Comparison of ENCODE assay signal across 10 mouse cellular contexts in genomic region chr17:35218516-35219193, GRCm38 (mm10). TPM values are rescaled to one million over a fixed set of nuclear protein-coding genes. Genes with fewer than 3 reads are reported as not detected.
DNase-seq lines count a peak whose midpoint lies in the region; ATAC-seq and TF ChIP-seq lines count a peak whose summit lies in the region.
"Had no signal": no experiment of that assay in that cellular context is flagged by ENCODE, and none has a peak within 500 bp of the region (broad histone marks: within the 10 kb centered on the region; RNA-seq: fewer than 3 reads in every experiment).

No protein-coding gene starts in this region.

- H3K27me3 ChIP-seq in midbrain, postnatal 0 days (ENCODE audit: insufficient read depth, low read length): no peaks in the 10 kb centered on the region

- peaks cover 29% of the 10 kb centered on the region; the same call in 1 of the 2 replicates for H3K79me2 ChIP-seq in macrophage (ENCODE audit: inconsistent target)

- H3K27ac ChIP-seq in macrophage: peak overlapping the region; percentile 94
- H3K27ac ChIP-seq in midbrain, postnatal 0 days (ENCODE audit: low read depth, low read length): no peak overlapping the region; the same call in 1 of the 2 replicates

- H3K4me2 ChIP-seq in midbrain, postnatal 0 days (ENCODE audit: low read depth, low read length, poor library complexity, severe bottlenecking): no peak overlapping the region; the same call in 1 of the 2 replicates

- ATAC-seq in common myeloid progenitor, adult 5-6 weeks (replicated peaks; ENCODE audit: low read depth, poor library complexity, severe bottlenecking): peak; percentile 61
- ATAC-seq in midbrain, postnatal 0 days (ENCODE audit: low FRiP score): no peak

- 4% methylated on average over 18 of the region's 18 CpGs for WGBS in macrophage (ENCODE audit: missing documents)
- 86% methylated on average over 18 of the region's 18 CpGs for WGBS in midbrain, postnatal 0 days

- H3K9ac ChIP-seq in midbrain, postnatal 0 days (replicated peaks; ENCODE audit: low read length, poor library complexity, severe bottlenecking): no peak overlapping the region

- peak overlapping the region; percentile 14 for H3K4me3 ChIP-seq in macrophage (ENCODE audit: inconsistent target)
- no peak overlapping the region for H3K4me3 ChIP-seq in midbrain, postnatal 0 days (ENCODE audit: low read depth, low read length)

- no peaks in the 10 kb centered on the region for H3K4me1 ChIP-seq in midbrain, postnatal 0 days (ENCODE audit: insufficient read depth, low read length)

- no peaks in the 10 kb centered on the region for H3K9me3 ChIP-seq in midbrain, postnatal 0 days (ENCODE audit: low read length)

- DNase-seq in adrenal gland, adult (ENCODE audit: inconsistent age in 2 of 2, low spot score in 1 of 2): peak; percentile 43 to 72
- no peak for DNase-seq in adrenal gland, adult 18-20 months (ENCODE audit: low spot score in 2 of 2)
- peak; percentile 69 for DNase-seq in kidney, adult 9 months
- DNase-seq in frontal cortex, postnatal 14 days (ENCODE audit: low spot score in 2 of 2): no peak
- no peak for DNase-seq in testis, postnatal 14 days (ENCODE audit: low spot score)
- no peak for DNase-seq in midbrain, postnatal 0 days (ENCODE audit: low spot score)
- DNase-seq: cerebellum, postnatal 10 days had no signal

- no peaks in the 10 kb centered on the region for H3K36me3 ChIP-seq in macrophage (ENCODE audit: inconsistent target)
- peaks cover 21% of the 10 kb centered on the region for H3K36me3 ChIP-seq in midbrain, postnatal 0 days (ENCODE audit: insufficient read depth, low read length)

- no peak for TF ChIP-seq CTCF in midbrain, postnatal 0 days (IDR thresholded peaks at IDR 0.05)

RNA-seq across cellular contexts. Expression of gene Gm16181, which starts 2.0 kb away (rescaled TPM):
- not detected for total RNA-seq in adrenal gland, adult 18-20 months (2021)
- total RNA-seq in common myeloid progenitor, adult 5-6 weeks (2017): not detected in 2 replicates
- 10 to 100 TPM in 3 of 26 experiments, 1 to 10 TPM in 12, not detected in 11; 2.4 to 18.5 (median 7.6) TPM for total RNA-seq in macrophage (2018; cell fraction: chromatin; rRNA removed)
- 1 to 10 TPM in 11 of 26 experiments, under 1 TPM in 7, not detected in 8; 0.51 to 4.6 (median 1.3) TPM for total RNA-seq in macrophage (2018; cell fraction: cytosol; rRNA removed)
- total RNA-seq in macrophage (2018; cell fraction: nucleus; rRNA removed): 10 to 100 TPM in 7 of 26 experiments, 1 to 10 TPM in 14, not detected in 5; 1.2 to 30.6 (median 7.2) TPM
- not detected in 3 replicates for polyA plus RNA-seq in macrophage (2018)
- total RNA-seq in midbrain, postnatal 0 days (2014; rRNA removed): not detected in 2 replicates
- 0.33 TPM in 1 of 2 replicates, not detected in the other for polyA plus RNA-seq in midbrain, postnatal 0 days (2015; fragmentation: Nextera tagmentation; extraction: Ambion mirVana)
- polyA plus RNA-seq: limb, embryonic 14.5 days had no signal

RNA-seq across cellular contexts. Expression of gene Lta, which starts 13.5 kb away (rescaled TPM):
- not detected for total RNA-seq in adrenal gland, adult 18-20 months (2021)
- not detected in 2 replicates for total RNA-seq in common myeloid progenitor, adult 5-6 weeks (2017)
- total RNA-seq in macrophage (2018; cell fraction: chromatin; rRNA removed): 1 to 10 TPM in 3 of 26 experiments, under 1 TPM in 4, not detected in 19; 0.69 to 1.6 (median 0.75) TPM
- under 1 TPM in 14 of 26 experiments, not detected in 12; 0.10 to 0.65 (median 0.20) TPM for total RNA-seq in macrophage (2018; cell fraction: cytosol; rRNA removed)
- total RNA-seq in macrophage (2018; cell fraction: nucleus; rRNA removed): 1 to 10 TPM in 7 of 26 experiments, under 1 TPM in 12, not detected in 7; 0.39 to 2.6 (median 0.79) TPM
- polyA plus RNA-seq in macrophage (2018): not detected in 3 replicates
- total RNA-seq in midbrain, postnatal 0 days (2014; rRNA removed): 0.49 and 1.2 TPM in 2 replicates
- 0.98 and 1.2 TPM in 2 replicates for polyA plus RNA-seq in midbrain, postnatal 0 days (2015; fragmentation: Nextera tagmentation; extraction: Ambion mirVana)

RNA-seq across cellular contexts. Expression of gene Atp6v1g2, which starts 14.8 kb away (rescaled TPM):
- 1 to 10 TPM; 4.7 to 5.3 TPM for total RNA-seq in adrenal gland, adult 18-20 months (2021)
- 1.6 and 1.8 TPM in 2 replicates for total RNA-seq in common myeloid progenitor, adult 5-6 weeks (2017)
- total RNA-seq in macrophage (2018; cell fraction: chromatin; rRNA removed): 10 to 100 TPM in 18 of 26 experiments, 1 to 10 TPM in 8; 4.2 to 28.2 (median 14.3) TPM
- total RNA-seq in macrophage (2018; cell fraction: cytosol; rRNA removed): 1 to 10 TPM; 2.2 to 6.6 (median 3.8) TPM
- total RNA-seq in macrophage (2018; cell fraction: nucleus; rRNA removed): 10 to 100 TPM in 10 of 26 experiments, 1 to 10 TPM in 16; 4.8 to 33.5 (median 8.2) TPM
- 5.0 to 12.5 TPM (median 6.9 TPM) in 3 replicates for polyA plus RNA-seq in macrophage (2018)
- 109 and 117 TPM in 2 replicates for total RNA-seq in midbrain, postnatal 0 days (2014; rRNA removed)
- polyA plus RNA-seq in midbrain, postnatal 0 days (2015; fragmentation: Nextera tagmentation; extraction: Ambion mirVana): 210 and 232 TPM in 2 replicates

RNA-seq across cellular contexts. Expression of gene Tnf, which starts 16.8 kb away (rescaled TPM):
- under 1 TPM; 0.36 to 0.83 TPM for total RNA-seq in adrenal gland, adult 18-20 months (2021)
- 9.4 and 11.3 TPM in 2 replicates for total RNA-seq in common myeloid progenitor, adult 5-6 weeks (2017)
- total RNA-seq in macrophage (2018; cell fraction: chromatin; rRNA removed): 1,000 to 10,000 TPM in 15 of 26 experiments, 100 to 1,000 TPM in 9, 10 to 100 TPM in 2; 27.3 to 2,224 (median 1,287) TPM
- total RNA-seq in macrophage (2018; cell fraction: cytosol; rRNA removed): 1,000 to 10,000 TPM in 16 of 26 experiments, 100 to 1,000 TPM in 8, 10 to 100 TPM in 2; 22.6 to 7,596 (median 1,327) TPM
- total RNA-seq in macrophage (2018; cell fraction: nucleus; rRNA removed): 1,000 to 10,000 TPM in 20 of 26 experiments, 100 to 1,000 TPM in 5, 10 to 100 TPM in 1; 37.9 to 6,771 (median 3,087) TPM
- polyA plus RNA-seq in macrophage (2018): 20.0 to 57.4 TPM (median 38.0 TPM) in 3 replicates
- not detected in 2 replicates for total RNA-seq in midbrain, postnatal 0 days (2014; rRNA removed)
- polyA plus RNA-seq in midbrain, postnatal 0 days (2015; fragmentation: Nextera tagmentation; extraction: Ambion mirVana): 0.09 TPM in 1 of 2 replicates, not detected in the other

RNA-seq across cellular contexts. Expression of gene Nfkbil1, which starts 16.9 kb away (rescaled TPM):
- total RNA-seq in adrenal gland, adult 18-20 months (2021): 10 to 100 TPM; 12.4 to 15.3 TPM
- total RNA-seq in common myeloid progenitor, adult 5-6 weeks (2017): 5.2 and 7.0 TPM in 2 replicates
- 10 to 100 TPM in 24 of 26 experiments, 1 to 10 TPM in 2; 6.7 to 47.8 (median 25.9) TPM for total RNA-seq in macrophage (2018; cell fraction: chromatin; rRNA removed)
- 10 to 100 TPM in 22 of 26 experiments, 1 to 10 TPM in 4; 8.7 to 22.2 (median 18.1) TPM for total RNA-seq in macrophage (2018; cell fraction: cytosol; rRNA removed)
- 10 to 100 TPM in 22 of 26 experiments, 1 to 10 TPM in 4; 8.6 to 27.7 (median 18.6) TPM for total RNA-seq in macrophage (2018; cell fraction: nucleus; rRNA removed)
- 8.3 to 16.7 TPM (median 14.8 TPM) in 3 replicates for polyA plus RNA-seq in macrophage (2018)
- 17.0 and 18.5 TPM in 2 replicates for total RNA-seq in midbrain, postnatal 0 days (2014; rRNA removed)
- 11.2 and 12.3 TPM in 2 replicates for polyA plus RNA-seq in midbrain, postnatal 0 days (2015; fragmentation: Nextera tagmentation; extraction: Ambion mirVana)

Comparison
In these comparisons a context has a peak if more than half of its experiments do, and no peak if none do; other contexts are left out.
1. DNase-seq: peak in adrenal gland, adult (2 of 2) and kidney, adult 9 months (single experiment); none in adrenal gland, adult 18-20 months (0 of 2), frontal cortex, postnatal 14 days (0 of 2), testis, postnatal 14 days (single experiment) and midbrain, postnatal 0 days (single experiment).
2. RNA of gene Atp6v1g2, which starts 14.8 kb away (total RNA-seq): 109 to 117 TPM in midbrain, postnatal 0 days; 4.7 to 5.3 TPM in adrenal gland, adult 18-20 months and 1.6 to 1.8 TPM in common myeloid progenitor, adult 5-6 weeks; every median in the first group is over 10 times any median in the second.